Mouse (Mus musculus): ENCODE data around the gene Fam107b.

The Fam107b gene

DNA sequence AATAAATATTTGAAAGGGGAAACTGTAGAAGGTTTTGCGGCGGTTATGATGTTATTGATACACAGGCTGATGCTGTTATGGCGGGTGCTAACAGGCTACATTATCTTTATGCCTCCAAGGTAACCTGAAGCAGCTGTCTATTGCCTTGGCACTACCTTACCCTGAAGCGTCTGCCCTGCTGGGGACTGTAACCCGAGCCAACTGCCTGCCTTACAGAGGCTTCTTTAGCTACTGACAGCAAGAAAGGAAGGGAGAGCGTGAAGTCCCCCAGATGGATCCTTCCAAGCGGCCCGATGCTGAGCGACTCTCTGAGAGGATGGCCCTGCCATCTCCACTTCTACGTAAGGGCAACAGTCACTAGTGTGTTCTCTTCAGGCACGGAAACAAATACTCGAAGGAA, at the start of gene Fam107b:
TSS of gene Fam107b (plus strand) at position 303 of the 400 bp plus-strand sequence.
- DNase-seq = no peak

GRCm38 (mm10) chr2:3522558-3522957, 47.7 kb upstream of the Fam107b start:
- DNase-seq = no peak

GRCm38 (mm10) chr2:3526288-3526687, 44.0 kb upstream of the Fam107b start:
- no peak for DNase-seq

DNA sequence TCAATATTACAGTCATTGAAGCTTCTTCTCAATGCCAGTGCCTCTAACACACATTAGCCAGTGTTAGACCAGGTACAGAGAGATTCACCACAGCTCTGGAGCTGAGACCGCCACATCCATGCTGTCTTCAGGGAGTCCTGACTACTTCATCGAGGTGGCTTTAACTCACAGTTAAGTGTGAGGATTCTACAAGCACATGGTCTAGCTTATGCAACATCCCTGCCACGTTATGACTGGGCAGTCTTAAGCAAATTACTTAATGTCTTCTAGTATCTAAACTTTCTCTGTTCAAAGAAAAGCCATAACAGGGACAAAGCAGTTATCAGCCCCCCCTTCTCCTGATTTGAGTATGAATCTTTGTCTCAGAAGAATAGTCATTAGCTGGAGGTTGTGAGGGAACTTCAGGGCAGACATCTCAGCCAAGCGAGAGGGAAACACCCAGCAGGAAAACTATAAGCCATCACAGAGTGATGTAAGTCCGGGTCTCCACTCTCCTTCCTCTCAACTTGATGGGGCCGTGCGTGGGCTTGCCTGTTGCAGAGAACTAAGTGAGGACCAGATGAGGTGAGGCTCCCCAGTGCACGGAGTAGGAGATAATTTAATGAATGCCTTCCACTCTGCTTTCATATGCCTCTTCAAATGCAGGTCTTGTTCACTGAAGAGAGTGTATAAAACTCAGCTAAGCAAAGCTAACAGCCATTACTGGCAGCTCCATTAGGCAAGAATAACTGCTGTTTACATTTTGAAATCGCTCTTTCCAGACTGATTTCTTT, 28.8 kb upstream of the Fam107b start:
- no peak for DNase-seq

GRCm38 (mm10) chr2:3546055-3546454, 24.2 kb upstream of the Fam107b start:
- DNase-seq = no peak

- DNase-seq = peak; percentile 52
These were observed 23.7 kb upstream of the Fam107b start for GRCm38 (mm10) chr2:3546588-3546987.

- no peak for DNase-seq
These were observed 318 bp downstream of the Fam107b start for GRCm38 (mm10) chr2:3570606-3571005.

DNA sequence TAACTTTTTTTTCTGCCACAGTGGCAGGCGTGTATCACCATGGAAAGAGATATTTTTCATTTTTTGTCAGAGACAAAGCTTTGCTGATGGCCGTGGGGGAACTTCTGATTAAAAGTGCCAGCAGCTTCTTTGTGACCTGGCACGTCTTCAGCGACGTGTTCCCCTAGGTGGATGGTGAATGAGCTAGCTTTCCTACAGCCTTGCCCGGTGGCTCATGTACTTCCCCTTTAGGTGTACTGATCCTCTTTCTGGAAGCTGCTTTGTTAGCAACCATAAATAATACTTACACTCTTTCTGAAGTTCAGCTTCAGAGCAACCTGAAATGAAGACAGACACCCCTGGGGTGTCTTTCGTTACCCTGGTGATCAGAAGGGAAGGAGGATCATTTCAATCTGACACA, 3.6 kb downstream of the Fam107b start:
- no peak for DNase-seq

DNA sequence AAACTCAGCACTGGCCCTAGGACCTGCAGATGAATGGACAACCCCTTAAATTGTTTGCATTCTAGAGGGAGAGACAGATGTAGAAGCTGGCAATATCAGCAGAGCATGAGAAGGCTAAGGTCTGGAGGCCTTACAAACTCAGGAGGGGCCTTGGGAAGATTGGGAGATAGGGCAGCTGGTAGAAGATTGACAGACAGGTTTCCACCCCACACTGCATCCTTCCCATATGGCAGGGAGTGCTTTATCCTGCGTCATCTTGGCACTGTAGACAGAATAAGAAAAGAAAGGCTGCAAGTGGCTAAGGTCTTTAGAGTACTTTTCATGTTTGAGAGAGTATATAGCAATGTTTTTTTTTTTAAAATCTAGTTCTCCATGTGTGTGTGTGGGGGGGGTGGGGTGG, 4.9 kb downstream of the Fam107b start:
- DNase-seq = no peak

DNA sequence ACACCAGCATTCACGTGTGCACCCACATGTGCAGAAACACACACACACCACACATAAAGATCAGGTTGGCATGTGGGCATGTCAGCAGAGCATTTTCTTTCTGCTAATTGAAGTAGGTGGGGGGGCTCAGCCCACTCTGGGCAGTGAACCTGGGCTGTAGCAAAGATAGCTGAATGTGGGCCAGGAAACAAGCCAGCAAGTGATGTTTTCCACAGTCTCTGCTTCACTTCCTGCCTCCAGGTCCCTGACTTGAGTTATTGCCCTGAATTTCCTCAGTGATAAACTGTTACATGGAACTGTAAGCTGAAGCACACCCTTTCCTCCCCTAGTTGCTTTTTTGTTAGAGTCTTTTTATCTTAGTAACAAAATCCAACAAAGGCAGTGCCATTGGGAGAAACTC, 6.1 kb downstream of the Fam107b start:
- no peak for DNase-seq

DNA sequence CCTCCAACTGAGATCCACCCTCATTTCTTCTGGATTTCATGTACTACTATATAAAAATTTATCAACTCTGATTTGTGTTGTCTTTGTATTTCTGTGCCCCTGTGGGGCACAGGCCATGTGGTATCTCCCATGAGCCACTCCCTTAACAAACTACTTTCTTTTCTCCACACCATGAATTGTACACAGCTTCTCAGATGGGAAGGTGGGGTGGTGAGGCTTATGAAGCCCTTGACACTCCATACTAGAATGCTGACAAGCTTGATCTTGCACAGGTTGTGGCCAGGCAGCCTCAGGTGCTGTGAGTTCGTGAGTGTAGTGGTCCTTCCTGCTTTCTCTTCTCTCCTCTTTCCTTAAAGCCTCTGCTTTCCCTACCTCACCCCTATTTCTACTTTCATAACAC, 6.9 kb downstream of the Fam107b start:
- DNase-seq = no peak

GRCm38 (mm10) chr2:3578180-3578902, 8.1 kb downstream of the Fam107b start:
- no peak for DNase-seq

GRCm38 (mm10) chr2:3579316-3579902, 9.1 kb downstream of the Fam107b start:
- DNase-seq = no peak

GRCm38 (mm10) chr2:3582830-3583229, 12.5 kb downstream of the Fam107b start:
- DNase-seq = no peak

DNA sequence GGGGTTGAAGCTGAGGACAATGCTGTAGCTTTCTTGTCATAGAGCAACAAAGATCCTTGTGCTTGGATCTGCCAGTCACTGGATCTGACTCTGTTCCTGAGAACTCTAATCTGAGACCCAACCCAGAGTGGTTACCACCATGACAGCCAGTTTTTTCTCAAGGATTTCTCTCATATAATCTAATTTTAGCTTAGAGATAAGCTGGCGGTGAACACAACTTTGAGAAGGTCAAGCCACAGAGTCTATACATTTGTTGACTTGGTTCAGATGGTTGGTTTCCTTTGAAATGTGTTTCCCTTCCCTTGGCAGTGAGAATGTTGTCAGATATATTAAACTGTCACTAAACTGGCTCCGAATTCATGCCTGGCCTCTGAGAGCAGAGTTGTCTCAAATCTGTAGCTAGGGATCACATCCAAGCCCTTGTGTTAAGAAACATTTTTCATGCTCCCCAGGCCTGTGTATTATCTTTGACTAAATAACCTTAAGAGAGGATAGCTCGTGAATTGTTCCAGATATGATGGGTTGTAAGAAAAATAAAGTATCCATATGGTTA, 15.0 kb downstream of the Fam107b start:
- no peak for DNase-seq

- no peak for DNase-seq
These were observed 20.0 kb downstream of the Fam107b start for GRCm38 (mm10) chr2:3590086-3590915.

GRCm38 (mm10) chr2:3590916-3591197, 20.6 kb downstream of the Fam107b start:
- no peak for DNase-seq

GRCm38 (mm10) chr2:3594663-3595318, 24.5 kb downstream of the Fam107b start:
- DNase-seq = no peak

GRCm38 (mm10) chr2:3600421-3600820, 30.1 kb downstream of the Fam107b start:
- no peak for DNase-seq

- DNase-seq = no peak
These were observed 32.3 kb downstream of the Fam107b start for GRCm38 (mm10) chr2:3602599-3602998.

GRCm38 (mm10) chr2:3603181-3603580, 32.9 kb downstream of the Fam107b start:
- no peak for DNase-seq
